8 mouse cellular contexts compared by ENCODE assay signal in the genomic region with DNA sequence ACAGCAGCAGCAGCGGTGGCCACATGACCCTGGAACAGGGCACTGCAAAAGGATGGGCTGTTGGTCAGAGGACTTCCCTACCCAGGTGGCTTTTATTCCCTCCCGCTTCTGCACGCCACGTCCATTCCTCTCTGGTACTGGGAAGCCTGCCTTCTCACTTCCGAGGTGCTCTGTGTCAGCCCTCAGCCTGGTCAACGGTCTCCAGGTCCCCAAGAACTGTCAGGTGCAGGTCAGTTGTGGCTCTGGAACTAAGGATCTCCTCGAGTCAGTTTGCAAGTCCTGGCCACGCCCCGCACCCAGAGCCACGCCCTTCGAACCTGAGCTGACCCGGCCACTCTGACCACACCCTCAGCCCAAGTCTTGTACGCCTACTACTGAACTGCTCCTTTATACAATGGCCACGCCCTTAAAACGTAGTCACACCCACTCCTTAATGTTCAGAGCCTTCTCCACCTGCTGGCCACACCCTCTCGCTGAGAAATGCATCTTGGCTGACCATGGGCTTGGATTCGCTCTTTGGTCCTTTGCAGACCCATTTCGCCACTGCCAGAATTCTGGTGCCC. TPM values are rescaled to one million over a fixed set of nuclear protein-coding genes. Genes with fewer than 3 reads are reported as not detected.
DNase-seq lines count a peak whose midpoint lies in the region; ATAC-seq and TF ChIP-seq lines count a peak whose summit lies in the region.

No protein-coding gene starts in this region.

- H3K27ac ChIP-seq in CH12.LX (ENCODE audit: insufficient read depth, low read depth): no peak overlapping the region
- H3K27ac ChIP-seq in kidney, embryonic 14.5 days (ENCODE audit: low read depth, low read length): no peak overlapping the region
- no peak overlapping the region for H3K27ac ChIP-seq in forebrain, embryonic 16.5 days (ENCODE audit: low read length)

- no peaks in the 10 kb centered on the region for H3K79me2 ChIP-seq in CH12.LX (replicated peaks; ENCODE audit: control insufficient read depth, extremely low read depth, insufficient read depth, poor library complexity, severe bottlenecking)

- no peaks in the 10 kb centered on the region for H3K36me3 ChIP-seq in CH12.LX (replicated peaks in 1 of 2; ENCODE audit: control insufficient read depth in 1 of 2, insufficient read depth in 1 of 2, low read length in 1 of 2)
- H3K36me3 ChIP-seq in kidney, embryonic 14.5 days (ENCODE audit: control insufficient read depth, insufficient read depth, low read length): no peaks in the 10 kb centered on the region
- peaks cover under 1% of the 10 kb centered on the region; the same call in 1 of the 2 replicates for H3K36me3 ChIP-seq in forebrain, embryonic 16.5 days (ENCODE audit: control insufficient read depth, insufficient read depth)

- H3K4me3 ChIP-seq in CH12.LX (replicated peaks in 1 of 3; ENCODE audit: low read depth in 2 of 3, low read length in 2 of 3, poor library complexity in 1 of 3): peak overlapping the region in 2 of 3 experiments; percentile 34 to 47
- H3K4me3 ChIP-seq in kidney, embryonic 14.5 days (ENCODE audit: low read length): no peak overlapping the region
- H3K4me3 ChIP-seq in forebrain, embryonic 16.5 days (replicated peaks; ENCODE audit: low read length): no peak overlapping the region

- dilution Hi-C loops in CH12.LX (cut with MboI; ENCODE audit: extremely low pct_ligation_motif_present, extremely low pct_unique_long_range_greater_than_20kb, low sequenced_read_pairs): no loop called here

- peak overlapping the region; percentile 59 for H3K4me2 ChIP-seq in CH12.LX (ENCODE audit: insufficient read depth, low read depth, poor library complexity, severe bottlenecking)
- peak overlapping the region; percentile 21 for H3K4me2 ChIP-seq in kidney, embryonic 14.5 days (replicated peaks; ENCODE audit: low read depth, low read length)
- no peak overlapping the region for H3K4me2 ChIP-seq in forebrain, embryonic 16.5 days (ENCODE audit: low read length)

- TF ChIP-seq POLR2A in CH12.LX (IDR thresholded peaks at IDR 0.05; ENCODE audit: low read depth, low read length): no peak

- TF ChIP-seq CTCF in CH12.LX (conservative IDR thresholded peaks at IDR 0.05 in 1 of 2, IDR thresholded peaks at IDR 0.05 in 1 of 2; ENCODE audit: low read depth in 2 of 2, low read length in 2 of 2): no peak

- no peak for TF ChIP-seq RAD21 in CH12.LX (IDR thresholded peaks at IDR 0.05; ENCODE audit: low read depth, low read length)

- ATAC-seq in kidney, embryonic 14.5 days (ENCODE audit: low FRiP score, low TSS enrichment): 0 out of 2 replicates have a peak, but pooled peaks have one; percentile 46
- ATAC-seq in forebrain, embryonic 16.5 days: no peak
- no peak for ATAC-seq in activated CD4-positive, CD25-positive, alpha-beta regulatory T cell, adult 4 months

- H3K27me3 ChIP-seq in CH12.LX (replicated peaks): peaks cover 1% of the 10 kb centered on the region
- no peaks in the 10 kb centered on the region for H3K27me3 ChIP-seq in kidney, embryonic 14.5 days (ENCODE audit: control insufficient read depth, insufficient read depth, low read length)
- no peaks in the 10 kb centered on the region for H3K27me3 ChIP-seq in forebrain, embryonic 16.5 days (replicated peaks; ENCODE audit: control insufficient read depth, insufficient read depth, low read length)

- in situ Hi-C loops in CH12.LX (cut with MboI; ENCODE audit: low pct_ligation_motif_present, low pct_unique_long_range_greater_than_20kb, low sequenced_read_pairs): no loop called here

- no peak for TF ChIP-seq EP300 in CH12.LX (IDR thresholded peaks at IDR 0.05; ENCODE audit: low read length)

- H3K9ac ChIP-seq in CH12.LX (ENCODE audit: insufficient read depth, low read depth): no peak overlapping the region
- H3K9ac ChIP-seq in kidney, embryonic 14.5 days (ENCODE audit: low read depth, low read length): no peak overlapping the region
- no peak overlapping the region for H3K9ac ChIP-seq in forebrain, embryonic 16.5 days (replicated peaks; ENCODE audit: low read depth, low read length)

- DNase-seq in CH12.LX (ENCODE audit: extremely low read depth): peak; percentile 38
- peak; percentile 15 for DNase-seq in c-Kit-negative CD71-positive TER-119-positive erythroid progenitor cells, embryonic 14.5 days (ENCODE audit: low read depth, low spot score)
- peak; percentile 61 for DNase-seq in lung, postnatal 25 days (ENCODE audit: low spot score)
- no peak for DNase-seq in right cerebral cortex, postnatal 10 days (ENCODE audit: low spot score in 2 of 2)
- no peak for DNase-seq in ovary, postnatal 14 days (ENCODE audit: low spot score)

- no peaks in the 10 kb centered on the region for H3K9me3 ChIP-seq in CH12.LX (replicated peaks; ENCODE audit: low read length)
- no peaks in the 10 kb centered on the region for H3K9me3 ChIP-seq in kidney, embryonic 14.5 days (ENCODE audit: control insufficient read depth, low read length)
- no peaks in the 10 kb centered on the region for H3K9me3 ChIP-seq in forebrain, embryonic 16.5 days (ENCODE audit: control insufficient read depth, low read length)

- H3K4me1 ChIP-seq in CH12.LX (ENCODE audit: control insufficient read depth in 1 of 2, insufficient read depth in 2 of 2): peaks cover 0 to 8% of the 10 kb centered on the region in 2 experiments; a peak in 2 of 4 replicates
- peaks cover 5% of the 10 kb centered on the region; the same call in 1 of the 2 replicates for H3K4me1 ChIP-seq in kidney, embryonic 14.5 days (ENCODE audit: control insufficient read depth, insufficient read depth, low read length)
- H3K4me1 ChIP-seq in forebrain, embryonic 16.5 days (replicated peaks; ENCODE audit: control insufficient read depth, insufficient read depth, low read length): no peaks in the 10 kb centered on the region; the same call in 1 of the 2 replicates

- WGBS in kidney, embryonic 14.5 days: 8% methylated on average over 18 of the region's 18 CpGs
- 12% methylated on average over 18 of the region's 18 CpGs for WGBS in forebrain, embryonic 16.5 days

TF ChIP-seq in CH12.LX, 34 proteins besides CTCF, POLR2A, EP300 and RAD21:
- TF ChIP-seq MEF2A (IDR thresholded peaks at IDR 0.05; ENCODE audit: borderline replicate concordance, low read depth, low read length) (no peak), SMC3 (IDR thresholded peaks at IDR 0.05; ENCODE audit: low read depth, low read length) (no peak), MAX (IDR thresholded peaks at IDR 0.05; ENCODE audit: low read length) (no peak), BHLHE40 (IDR thresholded peaks at IDR 0.05; ENCODE audit: low read depth, low read length) (no peak), UBTF (IDR thresholded peaks at IDR 0.05; ENCODE audit: low read depth, low read length) (no peak), RCOR1 (conservative IDR thresholded peaks at IDR 0.05; ENCODE audit: low read depth, low read length) (no peak), MAFK (IDR thresholded peaks at IDR 0.05; ENCODE audit: insufficient replicate concordance, low read length) (no peak), JUND (conservative IDR thresholded peaks at IDR 0.05; ENCODE audit: low read depth, low read length) (no peak), ZC3H11A (IDR thresholded peaks at IDR 0.05; ENCODE audit: low read depth, low read length) (no peak), MYC (IDR thresholded peaks at IDR 0.05; ENCODE audit: low read depth, low read length) (no peak), SIN3A (IDR thresholded peaks at IDR 0.05; ENCODE audit: low read length) (no peak), ETS1 (conservative IDR thresholded peaks at IDR 0.05; ENCODE audit: low read depth, low read length) (no peak), HCFC1 (IDR thresholded peaks at IDR 0.05; ENCODE audit: low read depth, low read length) (no peak), PAX5 (IDR thresholded peaks at IDR 0.05; ENCODE audit: low read length) (no peak), POLR2AphosphoS2 (IDR thresholded peaks at IDR 0.05; ENCODE audit: low read depth, low read length) (no peak)
TF ChIP-seq in CH12.LX: peak in this region for 0.

RNA-seq across cellular contexts. Expression of a gene that starts 15.0 kb away (rescaled TPM):
- total RNA-seq in CH12.LX (2012; rRNA removed) (3.8 and 4.3 TPM in 2 replicates), CH12.LX (2014; rRNA removed) (4.9 and 5.1 TPM in 2 replicates)
- 6.1 and 6.9 TPM in 2 replicates for polyA plus RNA-seq in CH12.LX (2012; ENCODE audit: insufficient read length, low read depth)
- polyA plus RNA-seq in kidney, embryonic 14.5 days (2014; fragmentation: Nextera tagmentation; extraction: Ambion mirVana): 11.3 and 16.1 TPM in 2 replicates
- polyA plus RNA-seq in forebrain, embryonic 16.5 days (2015; fragmentation: Nextera tagmentation; extraction: Ambion mirVana): 14.1 and 17.9 TPM in 2 replicates
- polyA plus RNA-seq in activated CD4-positive, CD25-positive, alpha-beta regulatory T cell, adult 4 months (2017; shearing (Covaris generic)): 1 to 10 TPM; 6.7 to 8.8 TPM

RNA-seq across cellular contexts. Expression of a gene that starts 15.2 kb away (rescaled TPM):
- not detected in 2 replicates for total RNA-seq in CH12.LX (2012; rRNA removed)
- total RNA-seq in CH12.LX (2014; rRNA removed): not detected in 2 replicates
- polyA plus RNA-seq in CH12.LX (2012; ENCODE audit: insufficient read length, low read depth): not detected in 2 replicates
- not detected in 2 replicates for polyA plus RNA-seq in kidney, embryonic 14.5 days (2014; fragmentation: Nextera tagmentation; extraction: Ambion mirVana)
- polyA plus RNA-seq in forebrain, embryonic 16.5 days (2015; fragmentation: Nextera tagmentation; extraction: Ambion mirVana): not detected in 2 replicates
- polyA plus RNA-seq in activated CD4-positive, CD25-positive, alpha-beta regulatory T cell, adult 4 months (2017; shearing (Covaris generic)): under 1 TPM in 1 of 2 experiments, not detected in 1; 0.29 TPM

RNA-seq across cellular contexts. Expression of a gene that starts 18.2 kb away (rescaled TPM):
- total RNA-seq in CH12.LX (2012; rRNA removed): not detected in 2 replicates
- total RNA-seq in CH12.LX (2014; rRNA removed): not detected in 2 replicates
- polyA plus RNA-seq in CH12.LX (2012; ENCODE audit: insufficient read length, low read depth): not detected in 2 replicates
- polyA plus RNA-seq in kidney, embryonic 14.5 days (2014; fragmentation: Nextera tagmentation; extraction: Ambion mirVana): 0.05 TPM in 1 of 2 replicates, not detected in the other
- 0.06 TPM in 1 of 2 replicates, not detected in the other for polyA plus RNA-seq in forebrain, embryonic 16.5 days (2015; fragmentation: Nextera tagmentation; extraction: Ambion mirVana)
- not detected for polyA plus RNA-seq in activated CD4-positive, CD25-positive, alpha-beta regulatory T cell, adult 4 months (2017; shearing (Covaris generic))

RNA-seq across cellular contexts. Expression of a gene that starts 52.8 kb away (rescaled TPM):
- total RNA-seq in CH12.LX (2012; rRNA removed): 18.2 and 18.3 TPM in 2 replicates
- total RNA-seq in CH12.LX (2014; rRNA removed): 15.5 and 17.6 TPM in 2 replicates
- polyA plus RNA-seq in CH12.LX (2012; ENCODE audit: insufficient read length, low read depth): 30.7 and 33.2 TPM in 2 replicates
- 28.7 and 48.3 TPM in 2 replicates for polyA plus RNA-seq in kidney, embryonic 14.5 days (2014; fragmentation: Nextera tagmentation; extraction: Ambion mirVana)
- polyA plus RNA-seq in forebrain, embryonic 16.5 days (2015; fragmentation: Nextera tagmentation; extraction: Ambion mirVana): 36.5 and 43.0 TPM in 2 replicates
- polyA plus RNA-seq in activated CD4-positive, CD25-positive, alpha-beta regulatory T cell, adult 4 months (2017; shearing (Covaris generic)): 10 to 100 TPM; 28.7 to 30.4 TPM

Comparison
In these comparisons a context has a peak if more than half of its experiments do, and no peak if none do; other contexts are left out.
1. DNase-seq: peak in CH12.LX (single experiment), c-Kit-negative CD71-positive TER-119-positive erythroid progenitor cells, embryonic 14.5 days (single experiment) and lung, postnatal 25 days (single experiment); none in right cerebral cortex, postnatal 10 days (0 of 2) and ovary, postnatal 14 days (single experiment).
2. H3K4me3 ChIP-seq: peak in CH12.LX (2 of 3); none in kidney, embryonic 14.5 days (single experiment) and forebrain, embryonic 16.5 days (single experiment).